12 mouse cellular contexts compared by ENCODE assay signal in the genomic region with DNA sequence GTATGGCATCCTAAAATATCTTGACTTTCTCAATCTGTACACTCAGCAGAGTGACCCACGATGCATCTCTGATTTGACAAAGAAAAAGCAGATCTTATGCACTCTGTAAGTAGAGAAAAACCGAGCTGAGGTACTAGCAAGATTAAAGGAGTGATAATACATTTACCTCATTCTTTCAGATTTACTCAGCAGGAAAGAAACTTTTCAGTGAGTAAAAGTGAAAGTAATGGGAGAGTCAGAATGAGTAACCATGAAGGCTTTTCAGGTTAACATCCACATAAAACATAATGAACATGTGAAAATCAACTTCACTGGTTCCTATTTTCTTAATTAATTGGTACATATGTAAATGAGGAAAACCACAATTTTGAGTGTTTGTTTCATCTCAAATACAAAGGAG.
"Had no signal": no experiment of that assay in that cellular context is flagged by ENCODE, and none has a peak within 500 bp of the region (broad histone marks: within the 10 kb centered on the region; RNA-seq: fewer than 3 reads in every experiment).

No protein-coding gene starts in this region.

- ATAC-seq: midbrain, embryonic 15.5 days had no signal

- DNase-seq: kidney, adult 9 months; kidney, postnatal 14 days; kidney, postnatal 4 days; liver, embryonic 13.5 days; lung, adult 2 months; lung, postnatal 14 days; right cerebral cortex, adult 18-20 months; right cerebral cortex, postnatal 14 days; right cerebral cortex, postnatal 4 days; spleen, adult 18-20 months; thymus, postnatal 25 days had no signal
